Mouse (Mus musculus): ENCODE data around the gene Capg.

DNA sequence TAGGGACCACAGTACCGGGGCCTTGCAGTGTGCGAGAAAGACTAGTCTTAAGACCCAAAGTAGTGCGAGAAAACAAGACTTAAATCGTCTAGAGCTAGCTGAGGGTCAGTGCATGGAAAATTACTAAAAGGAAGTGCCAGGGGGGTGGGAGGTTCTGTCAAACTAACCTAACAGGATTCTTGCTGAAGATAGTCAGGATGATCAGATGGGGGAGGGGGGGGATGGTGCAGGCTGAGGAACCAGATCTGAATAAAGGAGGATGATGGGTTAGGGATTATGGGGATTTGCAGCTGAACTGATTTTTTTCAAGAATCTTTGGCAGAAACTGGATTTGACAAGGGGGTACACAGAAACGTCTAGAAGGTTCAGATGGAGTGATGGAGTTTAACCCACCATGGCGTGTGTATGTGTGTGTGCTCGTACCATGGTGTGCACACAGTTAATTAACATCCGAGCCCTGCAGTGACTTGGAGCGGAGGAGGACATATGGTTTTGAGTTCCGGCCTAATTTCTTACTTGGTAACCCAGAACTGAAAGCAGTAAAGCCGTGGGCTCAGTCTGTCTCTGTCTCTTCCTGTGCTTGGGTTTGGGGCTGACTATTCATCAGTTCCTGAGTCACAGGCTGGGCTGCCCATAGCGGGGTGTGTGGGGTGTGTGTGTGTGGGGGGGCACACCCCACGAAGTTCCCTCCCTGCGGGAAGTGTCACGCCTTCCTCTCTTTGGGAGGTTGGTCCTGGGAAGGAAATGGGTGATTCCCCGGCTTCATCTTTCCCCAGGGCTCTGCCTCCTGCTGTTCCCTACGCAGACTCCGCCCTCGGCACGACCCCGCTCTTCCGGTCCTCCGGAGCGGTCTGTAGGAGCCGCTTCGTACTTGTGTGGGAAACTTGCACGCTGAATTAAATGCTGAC, 8.2 kb downstream of the Capg start:
- TF ChIP-seq CTCF (IDR thresholded peaks at IDR 0.05; ENCODE audit: low read depth): peak; percentile 48
- no peak for TF ChIP-seq EP300 (optimal IDR thresholded peaks at IDR 0.05)

Measured in stomach, postnatal 0 days (tissue).